ENCODE assay signal across 9 mouse cellular contexts in genomic region chr14:46941896-46942812, GRCm38 (mm10). TPM values are rescaled to one million over a fixed set of nuclear protein-coding genes. Genes with fewer than 3 reads are reported as not detected.
DNase-seq lines count a peak whose midpoint lies in the region; ATAC-seq and TF ChIP-seq lines count a peak whose summit lies in the region.
"Had no signal": no experiment of that assay in that cellular context is flagged by ENCODE, and none has a peak within 500 bp of the region (broad histone marks: within the 10 kb centered on the region; RNA-seq: fewer than 3 reads in every experiment).

No protein-coding gene starts in this region.

- H3K27ac ChIP-seq in kidney, adult 2 months (ENCODE audit: insufficient read depth, low read depth, low read length) = no peak overlapping the region
- no peak overlapping the region for H3K27ac ChIP-seq in forebrain, embryonic 15.5 days (replicated peaks)
- peak overlapping the region; percentile 92 for H3K27ac ChIP-seq in heart, embryonic 16.5 days (ENCODE audit: low read length)
- 0 out of 2 replicates have a peak overlapping the region, but pooled peaks have one; percentile 10 for H3K27ac ChIP-seq in lung, embryonic 16.5 days (ENCODE audit: low read length)
- H3K27ac ChIP-seq: liver, embryonic 15.5 days had no signal

- H3K27me3 ChIP-seq in kidney, adult 2 months (replicated peaks; ENCODE audit: control insufficient read depth, insufficient read depth, low read length) = no peaks in the 10 kb centered on the region
- H3K27me3 ChIP-seq in forebrain, embryonic 15.5 days = no peaks in the 10 kb centered on the region
- H3K27me3 ChIP-seq in heart, embryonic 16.5 days (ENCODE audit: control insufficient read depth, insufficient read depth, low read length) = no peaks in the 10 kb centered on the region
- H3K27me3 ChIP-seq in lung, embryonic 16.5 days (ENCODE audit: control insufficient read depth, insufficient read depth, low read depth, low read length) = no peaks in the 10 kb centered on the region
- H3K27me3 ChIP-seq: liver, embryonic 15.5 days had no signal

- no peaks in the 10 kb centered on the region for H3K4me1 ChIP-seq in kidney, adult 2 months (ENCODE audit: control insufficient read depth, insufficient read depth, low read length)
- peaks cover 30% of the 10 kb centered on the region for H3K4me1 ChIP-seq in forebrain, embryonic 15.5 days
- H3K4me1 ChIP-seq in heart, embryonic 16.5 days (ENCODE audit: control insufficient read depth, insufficient read depth, low read length) = peaks cover 52% of the 10 kb centered on the region
- H3K4me1 ChIP-seq in lung, embryonic 16.5 days (replicated peaks; ENCODE audit: control insufficient read depth, insufficient read depth, low read length) = peaks cover 17% of the 10 kb centered on the region
- H3K4me1 ChIP-seq: liver, embryonic 15.5 days had no signal

- H3K36me3 ChIP-seq in kidney, adult 2 months (ENCODE audit: control insufficient read depth, insufficient read depth, low read length) = no peaks in the 10 kb centered on the region
- no peaks in the 10 kb centered on the region for H3K36me3 ChIP-seq in forebrain, embryonic 15.5 days
- no peaks in the 10 kb centered on the region for H3K36me3 ChIP-seq in heart, embryonic 16.5 days (ENCODE audit: control insufficient read depth, insufficient read depth)
- no peaks in the 10 kb centered on the region for H3K36me3 ChIP-seq in lung, embryonic 16.5 days (ENCODE audit: control insufficient read depth, insufficient read depth, low read length)
- H3K36me3 ChIP-seq: liver, embryonic 15.5 days had no signal

- TF ChIP-seq POLR2A in kidney, adult 2 months (IDR thresholded peaks at IDR 0.05; ENCODE audit: low read depth, low read length) = no peak

- H3K9ac ChIP-seq in forebrain, embryonic 15.5 days (replicated peaks) = no peak overlapping the region
- H3K9ac ChIP-seq in heart, embryonic 16.5 days (ENCODE audit: low read length) = peak overlapping the region; percentile 65
- H3K9ac ChIP-seq in lung, embryonic 16.5 days (ENCODE audit: low read length) = peak overlapping the region; percentile 11; the same call in 1 of the 2 replicates
- H3K9ac ChIP-seq: liver, embryonic 15.5 days had no signal

- no peak for TF ChIP-seq CTCF in kidney, adult 2 months (conservative IDR thresholded peaks at IDR 0.05; ENCODE audit: insufficient read depth, insufficient read length, low read depth, low read length)

- no peak overlapping the region for H3K4me2 ChIP-seq in forebrain, embryonic 15.5 days (replicated peaks)
- peak overlapping the region; percentile 59 for H3K4me2 ChIP-seq in heart, embryonic 16.5 days (ENCODE audit: low read depth, low read length)
- H3K4me2 ChIP-seq in lung, embryonic 16.5 days (ENCODE audit: low read depth, low read length) = peak overlapping the region; percentile 30
- H3K4me2 ChIP-seq: liver, embryonic 15.5 days had no signal

- DNase-seq in kidney, adult 2 months = peak; percentile 36
- no peak for DNase-seq in kidney, adult 9 months
- peak; percentile 81 to 84 for DNase-seq in kidney, postnatal 4 days
- DNase-seq in right cerebral cortex, postnatal 10 days (ENCODE audit: low spot score in 2 of 2) = peak; percentile 87 to 94
- no peak for DNase-seq in cerebellum, adult 18-20 months

- peak; percentile 59 for ATAC-seq in forebrain, embryonic 15.5 days (replicated peaks)
- ATAC-seq in heart, embryonic 16.5 days (replicated peaks; ENCODE audit: extremely low read depth, insufficient read depth, low FRiP score) = peak; percentile 87
- peak; percentile 82 for ATAC-seq in lung, embryonic 16.5 days (ENCODE audit: low read depth)

- H3K4me3 ChIP-seq in kidney, adult 2 months (ENCODE audit: insufficient read depth, low read depth, low read length) = no peak overlapping the region
- no peak overlapping the region for H3K4me3 ChIP-seq in forebrain, embryonic 15.5 days
- peak overlapping the region; percentile 14 for H3K4me3 ChIP-seq in heart, embryonic 16.5 days (ENCODE audit: low read length)
- H3K4me3 ChIP-seq in lung, embryonic 16.5 days (ENCODE audit: low read length) = no peak overlapping the region
- H3K4me3 ChIP-seq: liver, embryonic 15.5 days had no signal

- WGBS in kidney, adult 2 months = 52% methylated on average over 23 of the region's 23 CpGs
- 66% methylated on average over 23 of the region's 23 CpGs for WGBS in forebrain, embryonic 15.5 days
- WGBS in heart, embryonic 16.5 days = 30% methylated on average over 23 of the region's 23 CpGs
- WGBS in lung, embryonic 16.5 days = 39% methylated on average over 23 of the region's 23 CpGs

- no peaks in the 10 kb centered on the region for H3K9me3 ChIP-seq in forebrain, embryonic 15.5 days
- H3K9me3 ChIP-seq in heart, embryonic 16.5 days (replicated peaks; ENCODE audit: control insufficient read depth, low read length) = no peaks in the 10 kb centered on the region
- no peaks in the 10 kb centered on the region for H3K9me3 ChIP-seq in lung, embryonic 16.5 days (ENCODE audit: control insufficient read depth, low read length)
- H3K9me3 ChIP-seq: liver, embryonic 15.5 days had no signal

RNA-seq across cellular contexts. Expression of gene Samd4, which starts 59.5 kb away (rescaled TPM):
- 3.9 and 4.6 TPM in 2 replicates for polyA plus RNA-seq in kidney, adult 2 months (2012; rRNA removed)
- polyA plus RNA-seq in forebrain, embryonic 15.5 days (2015; fragmentation: Nextera tagmentation; extraction: Ambion mirVana) = 4.6 and 5.7 TPM in 2 replicates
- polyA plus RNA-seq in heart, embryonic 16.5 days (2015; fragmentation: Nextera tagmentation; extraction: Ambion mirVana) = 16.1 and 17.8 TPM in 2 replicates
- 6.2 and 6.6 TPM in 2 replicates for polyA plus RNA-seq in lung, embryonic 16.5 days (2015; fragmentation: Nextera tagmentation; extraction: Ambion mirVana)

Comparison
In these comparisons a context has a peak if more than half of its experiments do, and no peak if none do; other contexts are left out.
1. DNase-seq: peak in kidney, adult 2 months (single experiment), kidney, postnatal 4 days (2 of 2) and right cerebral cortex, postnatal 10 days (2 of 2); none in kidney, adult 9 months (single experiment) and cerebellum, adult 18-20 months (0 of 2).
2. H3K27ac ChIP-seq: peak in heart, embryonic 16.5 days (single experiment) and lung, embryonic 16.5 days (single experiment); none in kidney, adult 2 months (single experiment) and forebrain, embryonic 15.5 days (single experiment).
3. Peak in every context shown above with its lines, with median percentiles within 50 percentile points of each other: ATAC-seq.